In the genomic region with DNA sequence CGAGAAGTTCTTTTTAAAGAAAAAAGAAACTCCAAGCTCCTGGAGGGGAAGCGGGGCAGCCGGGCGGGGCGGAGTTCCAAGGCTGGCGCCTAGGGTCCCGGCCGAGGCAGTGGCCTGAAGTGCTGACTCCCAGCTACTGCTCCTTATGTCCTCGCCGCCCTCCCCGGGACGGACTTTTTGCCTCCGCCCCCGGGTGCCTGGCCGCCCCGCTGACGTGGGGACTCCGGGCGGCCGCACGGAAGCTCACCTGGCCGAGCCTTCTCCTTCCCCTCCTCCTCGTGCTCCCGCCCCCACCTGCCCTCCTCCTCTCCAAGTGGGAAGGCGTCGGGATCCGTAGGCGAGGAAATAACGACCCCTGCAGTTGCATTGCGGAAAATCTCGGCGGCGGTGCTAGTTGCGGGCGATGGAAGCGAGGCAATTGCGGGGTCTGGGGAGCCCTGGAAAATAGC, we compare ENCODE assay signal across 10 mouse cellular contexts. TPM values are rescaled to one million over a fixed set of nuclear protein-coding genes. Genes with fewer than 3 reads are reported as not detected.
DNase-seq lines count a peak whose midpoint lies in the region; ATAC-seq and TF ChIP-seq lines count a peak whose summit lies in the region.
"Had no signal": no experiment of that assay in that cellular context is flagged by ENCODE, and none has a peak within 500 bp of the region (broad histone marks: within the 10 kb centered on the region; RNA-seq: fewer than 3 reads in every experiment).

No protein-coding gene starts in this region.

- peaks cover 14% of the 10 kb centered on the region for H3K4me1 ChIP-seq in heart, embryonic 15.5 days (replicated peaks)
- H3K4me1 ChIP-seq in heart, adult 2 months (ENCODE audit: control insufficient read depth, insufficient read depth, low read length) = no peaks in the 10 kb centered on the region
- peaks cover 30% of the 10 kb centered on the region for H3K4me1 ChIP-seq in forebrain, embryonic 10.5 days
- H3K4me1 ChIP-seq in neural tube, embryonic 15.5 days = peaks cover 31% of the 10 kb centered on the region

- no peak for ATAC-seq in heart, embryonic 15.5 days (replicated peaks; ENCODE audit: insufficient number of reproducible peaks, insufficient read depth, low FRiP score, low read depth)
- ATAC-seq in neural tube, embryonic 15.5 days (ENCODE audit: low FRiP score) = peak; percentile 64

- no peak for TF ChIP-seq POLR2A in heart, adult 2 months (IDR thresholded peaks at IDR 0.05; ENCODE audit: insufficient read depth, low read depth, low read length)

- no peak for TF ChIP-seq CTCF in heart, adult 2 months (IDR thresholded peaks at IDR 0.05)
- peak; percentile 17 for TF ChIP-seq CTCF in left cerebral cortex, adult 2 months (IDR thresholded peaks at IDR 0.05)

- no peak for DNase-seq in heart, adult 2 months
- DNase-seq in brain, adult 2 months (ENCODE audit: low read depth, low spot score) = peak; percentile 90
- DNase-seq in forebrain, embryonic 10.5 days (ENCODE audit: extremely low spot score, low spot score) = peak; percentile 34
- DNase-seq in left cerebral cortex, adult 2 months (ENCODE audit: extremely low spot score in 1 of 2, low spot score in 2 of 2) = peak; percentile 50 to 65
- no peak for DNase-seq in adipocyte (ENCODE audit: low spot score)
- no peak for DNase-seq in spleen, postnatal 10 days (ENCODE audit: low spot score in 2 of 2)

- H3K9me3 ChIP-seq in heart, embryonic 15.5 days (replicated peaks) = no peaks in the 10 kb centered on the region
- H3K9me3 ChIP-seq in forebrain, embryonic 10.5 days = no peaks in the 10 kb centered on the region
- H3K9me3 ChIP-seq in neural tube, embryonic 15.5 days (replicated peaks) = no peaks in the 10 kb centered on the region

- no peak overlapping the region for H3K9ac ChIP-seq in heart, embryonic 15.5 days
- no peak overlapping the region for H3K9ac ChIP-seq in heart, adult 2 months (ENCODE audit: low read depth, low read length)
- peak overlapping the region; percentile 79 for H3K9ac ChIP-seq in neural tube, embryonic 15.5 days (replicated peaks)

- H3K4me2 ChIP-seq in heart, embryonic 15.5 days = peak overlapping the region; percentile 63
- H3K4me2 ChIP-seq in neural tube, embryonic 15.5 days = peak overlapping the region; percentile 89

- WGBS in heart, embryonic 15.5 days = 1% methylated on average over 37 of the region's 37 CpGs
- under 1% methylated on average over 37 of the region's 37 CpGs for WGBS in heart, adult 2 months
- WGBS in forebrain, embryonic 10.5 days = 0% methylated on average over 37 of the region's 37 CpGs
- WGBS in neural tube, embryonic 15.5 days = under 1% methylated on average over 37 of the region's 37 CpGs

- H3K79me2 ChIP-seq in heart, adult 2 months (replicated peaks; ENCODE audit: control insufficient read depth, insufficient read depth, low read length) = no peaks in the 10 kb centered on the region

- H3K27me3 ChIP-seq in heart, embryonic 15.5 days = peaks cover 71% of the 10 kb centered on the region
- peaks cover 17% of the 10 kb centered on the region for H3K27me3 ChIP-seq in heart, adult 2 months (ENCODE audit: control insufficient read depth, insufficient read depth, low read length)
- peaks cover 73% of the 10 kb centered on the region for H3K27me3 ChIP-seq in forebrain, embryonic 10.5 days (ENCODE audit: poor library complexity, severe bottlenecking)
- H3K27me3 ChIP-seq in neural tube, embryonic 15.5 days (replicated peaks) = 0 out of 2 replicates have a peak, but pooled peaks cover 7% of the 10 kb centered on the region

- H3K4me3 ChIP-seq in heart, embryonic 15.5 days = peak overlapping the region; percentile 39
- H3K4me3 ChIP-seq in heart, adult 2 months = no peak overlapping the region
- peak overlapping the region; percentile 60 for H3K4me3 ChIP-seq in forebrain, embryonic 10.5 days
- peak overlapping the region; percentile 71 for H3K4me3 ChIP-seq in left cerebral cortex, adult 2 months
- peak overlapping the region; percentile 75 for H3K4me3 ChIP-seq in neural tube, embryonic 15.5 days (replicated peaks)

- H3K27ac ChIP-seq in heart, embryonic 15.5 days = no peak overlapping the region
- H3K27ac ChIP-seq in heart, adult 2 months = no peak overlapping the region
- H3K27ac ChIP-seq in forebrain, embryonic 10.5 days = no peak overlapping the region
- H3K27ac ChIP-seq in left cerebral cortex, adult 2 months = peak overlapping the region; percentile 96
- peak overlapping the region; percentile 87 for H3K27ac ChIP-seq in neural tube, embryonic 15.5 days (replicated peaks)

- no peak for TF ChIP-seq EP300 in heart, adult 2 months (IDR thresholded peaks at IDR 0.05; ENCODE audit: insufficient read depth, low read depth, low read length)

- H3K36me3 ChIP-seq in heart, embryonic 15.5 days = no peaks in the 10 kb centered on the region
- H3K36me3 ChIP-seq in heart, adult 2 months (ENCODE audit: control insufficient read depth, insufficient read depth, low read length) = no peaks in the 10 kb centered on the region
- no peaks in the 10 kb centered on the region for H3K36me3 ChIP-seq in forebrain, embryonic 10.5 days (replicated peaks)
- H3K36me3 ChIP-seq in neural tube, embryonic 15.5 days = no peaks in the 10 kb centered on the region
- H3K36me3 ChIP-seq: G1E had no signal

- intact Hi-C loops in heart, adult 2 months (cut with DNase I) = no loop called here
- intact Hi-C loops in left cerebral cortex, adult 2 months (cut with DNase I) = loop anchor here (10.0 kb wide), 1 partner anchor 694 kb away; no protein-coding TSS in a partner anchor

RNA-seq across cellular contexts. Expression of a gene that starts 1.1 kb away (rescaled TPM):
- 0.06 and 0.18 TPM in 2 replicates for polyA plus RNA-seq in heart, embryonic 15.5 days (2015; fragmentation: Nextera tagmentation; extraction: Ambion mirVana)
- not detected for total RNA-seq in heart, adult 2 months (2021)
- polyA plus RNA-seq in heart, adult 2 months (2012; rRNA removed) = not detected in 2 replicates
- polyA plus RNA-seq in forebrain, embryonic 10.5 days (2016; fragmentation: Nextera tagmentation; extraction: Ambion mirVana) = 0.25 and 0.41 TPM in 2 replicates
- 100 to 1,000 TPM; 144 to 153 TPM for total RNA-seq in left cerebral cortex, adult 2 months (2021)
- polyA plus RNA-seq in neural tube, embryonic 15.5 days (2015; fragmentation: Nextera tagmentation; extraction: Ambion mirVana) = 64.5 and 69.1 TPM in 2 replicates
- total RNA-seq: G1E had no signal
- polyA plus RNA-seq: G1E; testis, adult 2 months had no signal

Comparison
In these comparisons a context has a peak if more than half of its experiments do, and no peak if none do; other contexts are left out.
1. H3K27ac ChIP-seq: peak in left cerebral cortex, adult 2 months (single experiment) and neural tube, embryonic 15.5 days (single experiment); none in heart, embryonic 15.5 days (single experiment), heart, adult 2 months (single experiment) and forebrain, embryonic 10.5 days (single experiment).
2. DNase-seq: peak in brain, adult 2 months (single experiment), forebrain, embryonic 10.5 days (single experiment) and left cerebral cortex, adult 2 months (2 of 2); none in heart, adult 2 months (0 of 2), adipocyte (single experiment) and spleen, postnatal 10 days (0 of 2).
3. RNA of a gene that starts 1.1 kb away (polyA plus RNA-seq): 64.5 to 69.1 TPM in neural tube, embryonic 15.5 days; 0.25 to 0.41 TPM in forebrain, embryonic 10.5 days, 0.06 to 0.18 TPM in heart, embryonic 15.5 days and not detected in heart, adult 2 months; every median in the first group is over 10 times any median in the second.